Mouse (Mus musculus) cerebellum, postnatal 10 days (tissue): ENCODE results near the gene Gtpbp8.

Source experiments
- DNase-seq, 2 experiments: peaks; one replicate each; pipeline ENCODE4 v3.0.0; 2021; ENCODE audit warnings: mixed read lengths in 2 of 2

Gtpbp8 gene

DNA sequence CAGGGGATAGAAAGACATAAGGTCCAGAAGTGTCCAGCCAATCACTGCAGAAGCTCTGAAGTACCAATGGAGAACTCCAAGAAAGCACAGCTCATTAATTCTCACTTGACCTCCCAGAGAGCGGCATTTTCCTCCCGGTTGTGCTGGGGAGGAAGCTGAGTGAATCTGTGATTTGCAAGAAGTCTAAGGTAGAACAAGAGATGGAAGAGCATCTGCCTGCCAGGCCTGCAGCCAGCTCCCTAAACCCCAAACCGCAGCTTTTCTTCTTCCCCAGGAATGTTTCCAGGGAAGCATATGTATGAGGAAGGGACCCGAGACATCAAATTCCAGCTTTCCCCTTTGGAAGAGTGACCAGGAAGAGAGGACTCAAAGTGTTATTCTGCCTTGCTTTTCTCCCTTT lies 57.7 kb downstream of the Gtpbp8 start:
- DNase-seq, result no peak

DNA sequence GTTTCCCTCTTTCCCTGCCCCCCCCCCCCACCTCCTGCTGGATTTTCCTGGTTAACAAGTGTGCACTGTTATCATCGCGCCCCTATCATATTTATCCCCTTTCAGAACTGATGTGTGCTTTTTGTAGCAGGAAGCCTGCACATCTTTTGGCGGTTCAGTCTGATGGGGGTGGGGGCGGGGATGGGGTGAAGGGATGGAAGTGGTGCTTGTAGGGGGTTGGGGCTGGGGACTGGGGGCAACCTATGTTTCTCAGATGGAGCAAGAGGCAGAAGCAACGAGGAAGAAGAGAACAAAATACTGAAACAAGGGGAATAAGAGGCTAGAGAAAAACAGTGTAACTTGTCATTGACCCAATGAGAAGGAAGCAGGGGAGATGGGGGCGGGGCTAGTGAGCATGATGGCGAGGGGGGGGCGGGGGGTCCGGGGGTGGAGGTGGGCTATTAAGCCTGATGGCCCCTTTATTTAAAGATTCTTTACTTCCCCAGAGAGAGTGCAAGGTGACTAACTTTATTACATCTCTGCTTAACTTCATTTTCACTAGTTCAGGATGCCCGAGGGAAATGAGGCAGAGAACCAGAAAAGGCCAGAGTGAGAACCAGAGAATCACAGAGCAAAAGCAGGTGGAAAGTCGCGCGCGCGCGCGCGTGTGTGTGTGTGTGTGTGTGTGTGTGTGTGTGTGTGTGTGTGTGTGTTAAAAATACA lies 58.3 kb downstream of the Gtpbp8 start:
- DNase-seq, result peak in 1 of 2 experiments; percentile 24

DNA sequence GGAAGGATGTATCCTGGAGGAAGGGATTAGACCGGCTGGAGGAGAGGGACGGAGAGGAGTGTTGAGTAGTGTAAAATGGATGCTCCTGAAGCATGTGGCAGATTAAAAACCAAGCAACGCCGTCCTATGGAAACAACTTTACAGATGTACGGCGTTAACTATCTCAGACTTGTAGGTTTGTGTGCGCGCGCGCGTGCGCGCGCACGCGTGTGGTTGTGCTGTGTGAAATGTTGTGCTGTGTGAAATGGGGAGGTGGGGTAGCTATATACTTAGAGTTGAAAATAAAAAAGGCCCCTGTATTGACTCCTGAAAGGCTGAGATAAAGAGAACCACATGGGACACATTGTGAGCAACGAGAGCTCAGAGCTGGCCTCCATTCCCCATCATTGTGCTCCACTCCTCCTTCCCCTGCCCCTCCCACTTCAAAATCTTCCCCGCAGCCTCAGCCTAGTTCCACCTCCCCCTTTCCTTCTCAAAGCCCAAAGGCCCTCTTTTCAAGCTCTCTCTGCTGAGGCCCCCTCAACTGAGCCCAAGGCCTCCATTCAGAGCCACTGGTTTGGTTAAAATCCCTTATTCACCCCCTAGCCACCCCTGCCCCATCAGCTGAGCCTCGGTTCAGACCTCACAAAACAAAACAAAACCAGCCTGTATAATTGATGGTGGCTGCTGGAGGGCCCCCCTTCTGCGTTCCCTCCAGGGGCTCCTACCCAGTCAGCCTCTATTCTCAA lies 59.0 kb downstream of the Gtpbp8 start:
- DNase-seq, result no peak
